Mouse (Mus musculus): ENCODE results near the gene Ceacam10.

DNA sequence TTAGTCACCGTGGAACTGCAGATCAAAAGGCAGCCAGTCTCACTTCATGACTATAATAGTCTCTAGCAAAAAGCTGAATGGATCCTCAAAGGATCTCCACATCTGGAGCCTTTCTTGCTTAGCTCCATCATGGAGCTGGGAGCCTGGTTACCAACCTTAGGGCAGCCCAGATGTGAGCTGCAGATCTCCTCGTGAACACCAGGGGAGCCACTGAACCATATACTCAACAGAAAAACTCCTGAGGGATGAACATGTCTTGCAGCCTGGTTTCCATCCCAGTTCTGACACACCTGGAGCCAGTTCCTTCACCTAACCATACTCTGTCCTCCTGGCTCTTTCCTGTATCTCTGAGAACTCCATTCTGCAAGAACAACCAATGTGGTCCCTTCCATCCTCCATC lies 861 bp upstream of the Ceacam10 start:
- no peak for TF ChIP-seq CTCF (IDR thresholded peaks at IDR 0.05; ENCODE audit: low read depth, low read length)
- no peak for TF ChIP-seq POLR2A (IDR thresholded peaks at IDR 0.05; ENCODE audit: extremely low read depth, insufficient read depth, low read length)
